Mouse (Mus musculus): ENCODE results near the gene Zc3h15.
"Not testable (repeated sequence)": the region's sequence is repeated elsewhere in the genome, so short reads cannot be mapped to it uniquely, and the experiment has no call there.

The Zc3h15 gene

GRCm38 (mm10) chr2:83644276-83645252 lies at the start of gene Zc3h15:
Zc3h15 (plus strand) TSS chr2:83644435.
- DNase-seq, result peak; percentile 96 to 97

GRCm38 (mm10) chr2:83620558-83621367 lies 23.5 kb upstream of the Zc3h15 start:
- DNase-seq, result no peak

GRCm38 (mm10) chr2:83621511-83621910 lies 22.7 kb upstream of the Zc3h15 start:
- DNase-seq, result no peak

- DNase-seq, result no peak
Measured at GRCm38 (mm10) chr2:83622792-83623191, 21.4 kb upstream of the Zc3h15 start.

GRCm38 (mm10) chr2:83624045-83624444 lies 20.2 kb upstream of the Zc3h15 start:
- no peak for DNase-seq

- DNase-seq, result peak; percentile 86
Measured at GRCm38 (mm10) chr2:83625226-83626108, 18.8 kb upstream of the Zc3h15 start.

- DNase-seq, result no peak
Measured at GRCm38 (mm10) chr2:83626881-83627280, 17.4 kb upstream of the Zc3h15 start.

GRCm38 (mm10) chr2:83627495-83627894 lies 16.7 kb upstream of the Zc3h15 start:
- no peak for DNase-seq

GRCm38 (mm10) chr2:83627932-83628331 lies 16.3 kb upstream of the Zc3h15 start:
- DNase-seq, result peak; percentile 10 to 22

GRCm38 (mm10) chr2:83641993-83642392 lies 2.2 kb upstream of the Zc3h15 start:
- no peak for DNase-seq

- no peak for DNase-seq
Measured at GRCm38 (mm10) chr2:83648916-83649315, 4.7 kb downstream of the Zc3h15 start.

- no peak for DNase-seq
Measured at GRCm38 (mm10) chr2:83652606-83653005, 8.4 kb downstream of the Zc3h15 start.

- DNase-seq, result no peak
Measured at GRCm38 (mm10) chr2:83659279-83659678, 15.0 kb downstream of the Zc3h15 start.

- no peak for DNase-seq
Measured at GRCm38 (mm10) chr2:83660114-83660513, 15.9 kb downstream of the Zc3h15 start.

GRCm38 (mm10) chr2:83661351-83661750 lies 17.1 kb downstream of the Zc3h15 start:
- no peak for DNase-seq

- not testable (repeated sequence) for DNase-seq
Measured at GRCm38 (mm10) chr2:83665051-83665450, 20.8 kb downstream of the Zc3h15 start.

- DNase-seq, result no peak
Measured at GRCm38 (mm10) chr2:83667430-83667829, 23.2 kb downstream of the Zc3h15 start.

GRCm38 (mm10) chr2:83668052-83668451 lies 23.8 kb downstream of the Zc3h15 start:
- no peak for DNase-seq

- DNase-seq, result peak in 1 of 2 experiments; percentile 31
Measured at GRCm38 (mm10) chr2:83669988-83670387, 25.8 kb downstream of the Zc3h15 start.

GRCm38 (mm10) chr2:83671843-83672242 lies 27.6 kb downstream of the Zc3h15 start:
- no peak for DNase-seq

- DNase-seq, result no peak
Measured at GRCm38 (mm10) chr2:83673067-83673466, 28.8 kb downstream of the Zc3h15 start.

- no peak for DNase-seq
Measured at GRCm38 (mm10) chr2:83673843-83674242, 29.6 kb downstream of the Zc3h15 start.
